Mouse (Mus musculus): ENCODE results near the gene 4933405L10Rik. TPM values are rescaled to one million over a fixed set of nuclear protein-coding genes. Genes with fewer than 3 reads are reported as not detected.

Gene 4933405L10Rik
- not detected in 2 replicates for polyA plus RNA-seq (2015; fragmentation: Nextera tagmentation; extraction: Ambion mirVana)

DNA sequence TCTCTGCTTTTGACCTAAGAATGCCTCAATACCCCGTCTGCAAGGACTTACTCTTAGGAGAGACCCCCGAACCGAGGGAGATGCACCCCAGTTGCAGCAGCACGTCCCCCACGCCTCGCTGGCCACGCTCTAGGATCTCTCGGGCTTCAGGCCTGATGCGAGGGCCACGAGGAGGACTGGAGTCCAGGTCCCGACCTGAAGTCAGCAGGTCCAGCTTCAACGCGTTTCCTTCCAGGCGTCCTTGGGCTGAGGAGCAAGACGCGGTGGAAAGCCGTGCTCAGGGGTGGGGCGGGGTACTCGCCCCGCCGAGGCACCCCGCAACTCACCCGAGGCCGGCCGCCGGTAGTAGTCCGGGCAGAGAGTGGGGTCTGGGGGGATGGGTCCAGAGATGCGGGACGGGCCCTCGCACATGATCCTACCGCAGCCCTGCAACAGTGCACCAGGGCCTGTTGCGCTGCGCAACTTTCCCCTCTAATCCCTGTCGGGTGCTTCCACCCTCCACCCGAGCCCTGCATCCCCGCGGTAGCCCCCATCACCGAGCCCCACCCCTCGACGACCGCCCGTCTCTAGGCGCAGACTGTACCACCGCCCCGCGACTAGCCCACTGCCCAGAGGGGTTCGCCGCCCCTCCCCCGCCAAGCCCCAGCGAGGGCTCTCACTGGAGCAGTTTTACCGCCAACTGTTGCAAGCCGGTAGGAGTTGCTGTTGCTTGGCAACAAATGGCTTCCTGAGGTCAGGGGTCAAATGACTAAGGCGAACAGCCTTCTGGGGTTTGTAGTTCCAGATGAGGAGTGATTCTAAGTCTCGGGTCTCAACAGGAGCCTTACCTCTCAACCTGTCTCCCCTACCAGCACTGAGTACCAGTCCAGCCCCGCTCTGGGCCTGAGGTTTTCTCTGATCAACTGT lies at the start of gene 4933405L10Rik, which contains the start of gene Enkd1:
Gene 4933405L10Rik (plus strand): TSS at position 158 of the 906 bp plus-strand sequence.
Gene Enkd1 (minus strand): TSS at position 713 of the 906 bp plus-strand sequence.
- Histone ChIP-seq H3K4me3 (ENCODE audit: low read length) (peak within 1 kb of the TSS; percentile 86), H3K4me2 (ENCODE audit: low read depth, low read length) (peak within 1 kb of the TSS; percentile 98), H3K9ac (ENCODE audit: low read depth, low read length) (peak within 1 kb of the TSS; percentile 76), H3K9me3 (ENCODE audit: control insufficient read depth, low read length) (no peaks in the 10 kb centered on the region), H3K27me3 (replicated peaks; ENCODE audit: control insufficient read depth, insufficient read depth, low read length) (no peaks in the 10 kb centered on the region), H3K36me3 (ENCODE audit: control insufficient read depth, insufficient read depth, low read length) (no peaks in the 10 kb centered on the region), H3K27ac (ENCODE audit: low read length) (no peak within 1 kb of the TSS), H3K4me1 (ENCODE audit: control insufficient read depth, insufficient read depth, low read length) (peaks cover 11% of the 10 kb centered on the region)
- under 1% methylated on average over 55 of the region's 55 CpGs for WGBS
- ATAC-seq, result peak; percentile 88

GRCm38 (mm10) chr8:105661167-105661566 lies 46.3 kb upstream of the 4933405L10Rik start:
- no peak for ATAC-seq
- 73% methylated on average over 3 of the region's 3 CpGs for WGBS
- H3K9me3 ChIP-seq (ENCODE audit: control insufficient read depth, low read length), result no peaks in the 10 kb centered on the region
- H3K27ac ChIP-seq (ENCODE audit: low read length), result no peak overlapping the region
- no peak overlapping the region for H3K4me3 ChIP-seq (ENCODE audit: low read length)
- no peak overlapping the region for H3K4me2 ChIP-seq (ENCODE audit: low read depth, low read length)
- H3K9ac ChIP-seq (ENCODE audit: low read depth, low read length), result no peak overlapping the region
- H3K27me3 ChIP-seq (replicated peaks; ENCODE audit: control insufficient read depth, insufficient read depth, low read length), result no peaks in the 10 kb centered on the region
- peaks cover 16% of the 10 kb centered on the region; the same call in 1 of the 2 replicates for H3K36me3 ChIP-seq (ENCODE audit: control insufficient read depth, insufficient read depth, low read length)
- no peaks in the 10 kb centered on the region for H3K4me1 ChIP-seq (ENCODE audit: control insufficient read depth, insufficient read depth, low read length)

- no peaks in the 10 kb centered on the region for H3K9me3 ChIP-seq (ENCODE audit: control insufficient read depth, low read length)
- 72% methylated on average over 1 of the region's 1 CpGs for WGBS
- no peak overlapping the region for H3K9ac ChIP-seq (ENCODE audit: low read depth, low read length)
- no peak overlapping the region for H3K27ac ChIP-seq (ENCODE audit: low read length)
- H3K4me1 ChIP-seq (ENCODE audit: control insufficient read depth, insufficient read depth, low read length), result no peaks in the 10 kb centered on the region
- no peak overlapping the region for H3K4me2 ChIP-seq (ENCODE audit: low read depth, low read length)
- no peaks in the 10 kb centered on the region for H3K27me3 ChIP-seq (replicated peaks; ENCODE audit: control insufficient read depth, insufficient read depth, low read length)
- no peak overlapping the region for H3K4me3 ChIP-seq (ENCODE audit: low read length)
- no peak for ATAC-seq
- H3K36me3 ChIP-seq (ENCODE audit: control insufficient read depth, insufficient read depth, low read length), result peaks cover 27% of the 10 kb centered on the region
Measured at GRCm38 (mm10) chr8:105677891-105678290, 29.6 kb upstream of the 4933405L10Rik start.

DNA sequence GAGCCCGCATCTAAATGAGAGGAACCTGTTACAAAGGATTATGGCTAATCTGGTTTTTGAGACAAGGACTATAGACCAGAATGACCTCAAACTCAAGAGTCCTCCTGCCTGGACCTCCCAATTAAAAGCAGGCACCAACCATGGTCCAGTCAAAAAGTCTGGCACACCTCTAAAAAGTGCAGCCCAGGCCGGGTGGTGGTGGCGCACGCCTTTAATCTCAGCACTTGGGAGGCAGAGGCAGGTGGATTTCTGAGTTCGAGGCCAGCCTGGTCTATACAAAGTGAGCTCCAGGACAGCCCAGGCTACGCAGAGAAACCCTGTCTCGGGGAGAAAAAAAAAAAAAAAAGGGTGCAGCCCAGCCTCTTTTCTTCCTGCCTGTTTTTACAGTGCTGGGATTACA lies 22.1 kb upstream of the 4933405L10Rik start:
- Histone ChIP-seq H3K9ac (ENCODE audit: low read depth, low read length) (no peak overlapping the region), H3K4me2 (ENCODE audit: low read depth, low read length) (0 out of 2 replicates have a peak overlapping the region, but pooled peaks have one; percentile 42), H3K27ac (ENCODE audit: low read length) (no peak overlapping the region), H3K27me3 (replicated peaks; ENCODE audit: control insufficient read depth, insufficient read depth, low read length) (no peaks in the 10 kb centered on the region), H3K9me3 (ENCODE audit: control insufficient read depth, low read length) (no peaks in the 10 kb centered on the region), H3K4me1 (ENCODE audit: control insufficient read depth, insufficient read depth, low read length) (no peaks in the 10 kb centered on the region), H3K36me3 (ENCODE audit: control insufficient read depth, insufficient read depth, low read length) (peaks cover 18% of the 10 kb centered on the region), H3K4me3 (ENCODE audit: low read length) (no peak overlapping the region)
- 73% methylated on average over 7 of the region's 7 CpGs for WGBS
- ATAC-seq, result no peak

DNA sequence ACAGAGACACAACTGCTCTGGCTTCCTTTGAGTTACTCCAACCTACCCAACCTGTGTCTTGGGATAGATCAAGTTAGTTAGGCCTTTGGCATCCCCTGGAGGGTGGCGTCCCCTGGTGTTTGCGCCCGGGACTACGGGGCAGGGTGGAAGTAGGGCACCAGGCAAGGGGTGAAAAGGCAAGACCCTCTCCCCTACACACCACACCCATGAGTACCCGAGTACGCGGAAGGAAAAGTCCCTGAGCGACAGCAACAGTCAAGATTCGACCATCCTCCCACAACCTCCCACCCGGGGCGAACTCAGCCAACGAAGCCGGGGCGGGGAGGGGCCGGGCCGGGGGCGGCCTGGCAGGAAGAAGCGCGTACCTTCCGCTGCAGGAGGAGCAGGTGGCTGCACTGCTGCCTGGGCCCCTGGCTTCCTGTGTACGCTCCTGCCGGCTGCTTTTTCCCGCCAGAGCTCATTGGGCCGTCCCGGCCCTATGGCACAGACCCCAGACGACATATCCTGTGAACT lies 21.6 kb upstream of the 4933405L10Rik start, which contains the start of gene Carmil2:
Gene Carmil2 (plus strand): TSS at position 479 of the 513 bp plus-strand sequence.
- Histone ChIP-seq H3K27ac (ENCODE audit: low read length) (no peak within 1 kb of the TSS; the same call in 1 of the 2 replicates), H3K9ac (ENCODE audit: low read depth, low read length) (0 out of 2 replicates have a peak within 1 kb of the TSS, but pooled peaks have one; percentile 24), H3K4me2 (ENCODE audit: low read depth, low read length) (peak within 1 kb of the TSS; percentile 42), H3K4me3 (ENCODE audit: low read length) (peak within 1 kb of the TSS; percentile 25), H3K4me1 (ENCODE audit: control insufficient read depth, insufficient read depth, low read length) (no peaks in the 10 kb centered on the region), H3K27me3 (replicated peaks; ENCODE audit: control insufficient read depth, insufficient read depth, low read length) (no peaks in the 10 kb centered on the region), H3K9me3 (ENCODE audit: control insufficient read depth, low read length) (no peaks in the 10 kb centered on the region), H3K36me3 (ENCODE audit: control insufficient read depth, insufficient read depth, low read length) (peaks cover 16% of the 10 kb centered on the region)
- WGBS, result 11% methylated on average over 26 of the region's 26 CpGs
- ATAC-seq, result peak; percentile 51; the same call in 1 of the 2 replicates

DNA sequence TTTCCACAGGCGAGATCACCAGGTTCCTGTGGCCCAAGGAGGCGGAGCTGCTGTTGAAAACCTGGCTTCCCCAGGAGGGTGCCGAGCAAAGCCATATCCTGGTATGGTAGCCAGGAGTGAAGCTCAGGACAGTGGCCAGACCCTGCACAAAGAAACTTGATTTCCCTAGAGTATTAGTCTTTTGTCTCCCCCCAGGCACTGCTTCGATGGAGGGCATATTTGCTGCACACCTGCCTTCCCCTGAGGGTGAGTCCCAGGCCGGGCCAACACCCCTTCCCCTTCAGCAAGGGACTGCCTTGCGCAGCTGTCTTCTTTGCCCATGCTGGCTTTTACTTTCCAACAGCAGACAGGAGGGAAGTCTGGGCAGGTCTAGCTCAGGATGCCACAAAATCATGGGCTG lies 20.9 kb upstream of the 4933405L10Rik start:
- no peak overlapping the region for H3K27ac ChIP-seq (ENCODE audit: low read length)
- H3K9me3 ChIP-seq (ENCODE audit: control insufficient read depth, low read length), result no peaks in the 10 kb centered on the region

GRCm38 (mm10) chr8:105687512-105687911 lies 19.9 kb upstream of the 4933405L10Rik start:
- no peak overlapping the region for H3K4me3 ChIP-seq (ENCODE audit: low read length)
- no peak overlapping the region for H3K27ac ChIP-seq (ENCODE audit: low read length)
- ATAC-seq, result no peak
- H3K9ac ChIP-seq (ENCODE audit: low read depth, low read length), result no peak overlapping the region
- no peaks in the 10 kb centered on the region for H3K9me3 ChIP-seq (ENCODE audit: control insufficient read depth, low read length)
- peaks cover 6% of the 10 kb centered on the region; the same call in 1 of the 2 replicates for H3K36me3 ChIP-seq (ENCODE audit: control insufficient read depth, insufficient read depth, low read length)
- 62% methylated on average over 8 of the region's 8 CpGs for WGBS
- H3K27me3 ChIP-seq (replicated peaks; ENCODE audit: control insufficient read depth, insufficient read depth, low read length), result no peaks in the 10 kb centered on the region
- H3K4me1 ChIP-seq (ENCODE audit: control insufficient read depth, insufficient read depth, low read length), result no peaks in the 10 kb centered on the region
- no peak overlapping the region for H3K4me2 ChIP-seq (ENCODE audit: low read depth, low read length)

More for the DNA sequence above, 20.9 kb upstream of the 4933405L10Rik start:
- 0 out of 2 replicates have a peak, but pooled peaks have one; percentile 3 for ATAC-seq
- no peak overlapping the region for H3K4me2 ChIP-seq (ENCODE audit: low read depth, low read length)
- H3K36me3 ChIP-seq (ENCODE audit: control insufficient read depth, insufficient read depth, low read length), result peaks cover 11% of the 10 kb centered on the region; the same call in 1 of the 2 replicates
- H3K27me3 ChIP-seq (replicated peaks; ENCODE audit: control insufficient read depth, insufficient read depth, low read length), result no peaks in the 10 kb centered on the region
- H3K4me3 ChIP-seq (ENCODE audit: low read length), result no peak overlapping the region
- 65% methylated on average over 6 of the region's 6 CpGs for WGBS
- H3K9ac ChIP-seq (ENCODE audit: low read depth, low read length), result no peak overlapping the region
- H3K4me1 ChIP-seq (ENCODE audit: control insufficient read depth, insufficient read depth, low read length), result no peaks in the 10 kb centered on the region

GRCm38 (mm10) chr8:105688242-105688752 lies 19.2 kb upstream of the 4933405L10Rik start:
- H3K4me3 ChIP-seq (ENCODE audit: low read length), result no peak overlapping the region
- WGBS, result 54% methylated on average over 14 of the region's 14 CpGs
- no peak overlapping the region for H3K9ac ChIP-seq (ENCODE audit: low read depth, low read length)
- peaks cover 4% of the 10 kb centered on the region; the same call in 1 of the 2 replicates for H3K36me3 ChIP-seq (ENCODE audit: control insufficient read depth, insufficient read depth, low read length)
- no peaks in the 10 kb centered on the region for H3K9me3 ChIP-seq (ENCODE audit: control insufficient read depth, low read length)
- H3K4me2 ChIP-seq (ENCODE audit: low read depth, low read length), result no peak overlapping the region
- no peaks in the 10 kb centered on the region for H3K27me3 ChIP-seq (replicated peaks; ENCODE audit: control insufficient read depth, insufficient read depth, low read length)
- H3K4me1 ChIP-seq (ENCODE audit: control insufficient read depth, insufficient read depth, low read length), result no peaks in the 10 kb centered on the region
- H3K27ac ChIP-seq (ENCODE audit: low read length), result no peak overlapping the region
- ATAC-seq, result peak; percentile 16; the same call in 1 of the 2 replicates

Measured in intestine, embryonic 16.5 days (tissue).